In the genomic region with DNA sequence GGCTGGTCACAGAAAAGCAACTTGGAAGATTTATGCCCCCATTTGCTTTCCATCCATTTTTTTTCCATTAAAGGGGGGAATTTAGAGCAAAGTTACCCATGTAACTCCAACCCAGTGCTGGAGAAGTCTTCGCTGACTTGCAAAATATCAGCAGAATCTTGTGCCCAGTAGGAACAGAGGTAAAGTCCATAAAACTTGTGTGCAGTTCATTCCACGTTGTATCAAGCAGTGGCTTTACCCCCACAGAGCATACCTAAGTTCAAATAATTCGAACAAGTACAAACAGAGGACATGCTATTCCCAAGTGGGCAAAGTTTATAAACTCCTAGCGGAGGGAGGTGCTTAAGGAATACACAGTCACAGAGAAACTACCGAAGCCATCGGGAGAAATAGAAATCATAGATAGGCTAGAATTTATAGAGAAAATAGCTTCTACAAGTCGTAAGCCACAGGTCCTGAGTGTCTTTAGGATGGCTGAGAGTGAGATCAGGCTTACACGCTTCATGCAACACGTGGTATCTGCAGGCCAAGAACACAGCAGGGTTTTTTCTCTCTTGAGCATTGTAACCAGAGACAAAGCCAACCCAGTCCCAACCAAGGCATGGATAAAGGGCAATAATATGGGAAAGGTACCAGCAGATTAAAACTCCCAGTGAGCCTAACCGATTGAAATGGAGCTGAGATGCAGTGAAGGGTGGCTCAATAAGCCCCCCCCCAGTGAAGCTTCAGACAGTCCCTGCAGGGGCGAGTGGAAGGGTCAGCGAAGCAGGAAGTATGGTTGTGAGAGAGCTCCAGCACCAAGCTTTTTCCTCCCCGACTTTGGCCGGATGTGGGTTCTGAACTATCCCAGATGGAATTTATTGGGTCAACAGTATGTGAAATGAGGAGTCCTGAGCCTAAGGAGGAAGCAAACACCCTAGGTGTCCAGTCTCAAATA, we compare ENCODE assay signal across 11 mouse cellular contexts.
DNase-seq lines count a peak whose midpoint lies in the region; ATAC-seq and TF ChIP-seq lines count a peak whose summit lies in the region.
"Had no signal": no experiment of that assay in that cellular context is flagged by ENCODE, and none has a peak within 500 bp of the region (broad histone marks: within the 10 kb centered on the region; RNA-seq: fewer than 3 reads in every experiment).

No protein-coding gene starts in this region.

- no peaks in the 10 kb centered on the region for H3K9me3 ChIP-seq in lung, embryonic 14.5 days (ENCODE audit: low read depth, low read length)
- no peaks in the 10 kb centered on the region for H3K9me3 ChIP-seq in forebrain, embryonic 15.5 days
- no peaks in the 10 kb centered on the region for H3K9me3 ChIP-seq in limb, embryonic 12.5 days
- no peaks in the 10 kb centered on the region for H3K9me3 ChIP-seq in liver, embryonic 12.5 days (replicated peaks)
- H3K9me3 ChIP-seq: liver, embryonic 15.5 days had no signal

- H3K4me2 ChIP-seq in lung, embryonic 14.5 days: no peak overlapping the region
- H3K4me2 ChIP-seq in forebrain, embryonic 15.5 days (replicated peaks): no peak overlapping the region
- H3K4me2 ChIP-seq in limb, embryonic 12.5 days: peak overlapping the region; percentile 24; the same call in 1 of the 2 replicates
- H3K4me2 ChIP-seq in liver, embryonic 12.5 days: no peak overlapping the region
- H3K4me2 ChIP-seq: liver, embryonic 15.5 days had no signal

- no peak overlapping the region for H3K9ac ChIP-seq in lung, embryonic 14.5 days
- no peak overlapping the region for H3K9ac ChIP-seq in forebrain, embryonic 15.5 days (replicated peaks)
- no peak overlapping the region for H3K9ac ChIP-seq in limb, embryonic 12.5 days (replicated peaks)
- no peak overlapping the region for H3K9ac ChIP-seq in liver, embryonic 12.5 days
- H3K9ac ChIP-seq: liver, embryonic 15.5 days had no signal

- H3K36me3 ChIP-seq in lung, embryonic 14.5 days (ENCODE audit: insufficient read depth): no peaks in the 10 kb centered on the region
- H3K36me3 ChIP-seq in forebrain, embryonic 15.5 days: no peaks in the 10 kb centered on the region
- H3K36me3 ChIP-seq in limb, embryonic 12.5 days: no peaks in the 10 kb centered on the region
- no peaks in the 10 kb centered on the region for H3K36me3 ChIP-seq in liver, embryonic 12.5 days
- H3K36me3 ChIP-seq: liver, embryonic 15.5 days had no signal

- peaks cover 13% of the 10 kb centered on the region; the same call in 1 of the 2 replicates for H3K4me1 ChIP-seq in lung, embryonic 14.5 days (ENCODE audit: insufficient read depth)
- H3K4me1 ChIP-seq in forebrain, embryonic 15.5 days: peaks cover 9% of the 10 kb centered on the region
- H3K4me1 ChIP-seq in limb, embryonic 12.5 days (replicated peaks): peaks cover 35% of the 10 kb centered on the region
- no peaks in the 10 kb centered on the region for H3K4me1 ChIP-seq in liver, embryonic 12.5 days
- H3K4me1 ChIP-seq: liver, embryonic 15.5 days had no signal

- H3K4me3 ChIP-seq in lung, embryonic 14.5 days (ENCODE audit: low read depth, low read length): no peak overlapping the region
- no peak overlapping the region for H3K4me3 ChIP-seq in forebrain, embryonic 15.5 days
- H3K4me3 ChIP-seq in limb, embryonic 12.5 days (replicated peaks): no peak overlapping the region
- no peak overlapping the region for H3K4me3 ChIP-seq in liver, embryonic 12.5 days
- H3K4me3 ChIP-seq: liver, embryonic 15.5 days had no signal

- no peak for TF ChIP-seq CTCF in lung, embryonic 14.5 days (IDR thresholded peaks at IDR 0.05; ENCODE audit: low read depth)

- ATAC-seq in lung, embryonic 14.5 days (ENCODE audit: insufficient read depth): peak; percentile 41; the same call in 1 of the 2 replicates
- no peak for ATAC-seq in forebrain, embryonic 15.5 days (replicated peaks)
- ATAC-seq in limb, embryonic 12.5 days (ENCODE audit: insufficient number of reproducible peaks, insufficient read depth, low FRiP score, low TSS enrichment, low read depth): peak; percentile 56
- ATAC-seq in liver, embryonic 12.5 days: no peak

- 71% methylated on average over 14 of the region's 14 CpGs for WGBS in lung, embryonic 14.5 days
- WGBS in forebrain, embryonic 15.5 days: 75% methylated on average over 14 of the region's 14 CpGs
- WGBS in limb, embryonic 12.5 days: 52% methylated on average over 14 of the region's 14 CpGs
- 60% methylated on average over 14 of the region's 14 CpGs for WGBS in liver, embryonic 12.5 days (ENCODE audit: insufficient replicate concordance)

- no peaks in the 10 kb centered on the region for H3K27me3 ChIP-seq in lung, embryonic 14.5 days (ENCODE audit: insufficient read depth, low read length)
- no peaks in the 10 kb centered on the region for H3K27me3 ChIP-seq in forebrain, embryonic 15.5 days
- H3K27me3 ChIP-seq in limb, embryonic 12.5 days: no peaks in the 10 kb centered on the region
- H3K27me3 ChIP-seq in liver, embryonic 12.5 days (replicated peaks): no peaks in the 10 kb centered on the region
- H3K27me3 ChIP-seq: liver, embryonic 15.5 days had no signal

- H3K27ac ChIP-seq in lung, embryonic 14.5 days (ENCODE audit: low read depth): peak overlapping the region; percentile 72; the same call in 1 of the 2 replicates
- H3K27ac ChIP-seq in forebrain, embryonic 15.5 days (replicated peaks): peak overlapping the region; percentile 39; the same call in 1 of the 2 replicates
- H3K27ac ChIP-seq in limb, embryonic 12.5 days: peak overlapping the region; percentile 85
- H3K27ac ChIP-seq in liver, embryonic 12.5 days: no peak overlapping the region
- H3K27ac ChIP-seq: liver, embryonic 15.5 days had no signal

- DNase-seq in lung, embryonic 14.5 days: no peak
- DNase-seq in lung, postnatal 4 days: no peak
- peak; percentile 27 for DNase-seq in embryo, embryonic 11 days
- DNase-seq in layer of hippocampus, adult 9-11 months: no peak
- DNase-seq in gastrocnemius, adult 18-20 months (ENCODE audit: low spot score): no peak
- DNase-seq: cerebellum, adult 8-10 months; thymus, postnatal 36 days had no signal

Comparison
In these comparisons a context has a peak if more than half of its experiments do, and no peak if none do; other contexts are left out.
1. ATAC-seq: peak in lung, embryonic 14.5 days (single experiment) and limb, embryonic 12.5 days (single experiment); none in forebrain, embryonic 15.5 days (single experiment) and liver, embryonic 12.5 days (single experiment).